Mouse (Mus musculus) liver, embryonic 14.5 days (tissue): ENCODE results near the gene Klc2.

Source experiments
- CTCF ChIP-seq: IDR thresholded peaks from 2 replicates; pipeline ENCODE4 v1.5.1; 2016; ENCODE audit warnings: antibody characterized with exemption, low read depth, control low read depth
- EP300 ChIP-seq: IDR thresholded peaks from 2 replicates; pipeline ENCODE4 v1.6.1; 2016; ENCODE audit warnings: antibody characterized with exemption, low read depth

DNA sequence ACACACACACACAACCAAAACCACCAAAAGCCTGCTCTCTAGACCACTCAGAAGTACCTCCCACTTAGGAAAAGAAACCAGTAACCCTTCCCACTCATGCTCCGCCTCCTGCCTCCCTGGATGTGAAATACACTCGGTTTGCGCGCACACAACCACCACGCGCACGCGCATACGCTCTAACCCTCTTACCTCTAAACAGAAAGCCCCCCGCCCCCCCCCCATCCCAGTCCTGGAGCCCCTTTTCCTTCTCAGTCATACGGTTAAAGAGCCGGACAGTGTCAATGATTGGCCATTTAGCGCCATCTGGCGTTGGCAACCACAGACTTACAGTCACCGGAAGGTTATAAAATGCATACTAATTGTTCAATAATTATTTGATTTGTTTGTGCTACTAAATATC is 45.3 kb downstream of the Klc2 start:
- peak; percentile 75 for TF ChIP-seq CTCF
- TF ChIP-seq EP300: no peak
